Mouse (Mus musculus): Measurements from ENCODE around the gene Plekhg1.

DNA sequence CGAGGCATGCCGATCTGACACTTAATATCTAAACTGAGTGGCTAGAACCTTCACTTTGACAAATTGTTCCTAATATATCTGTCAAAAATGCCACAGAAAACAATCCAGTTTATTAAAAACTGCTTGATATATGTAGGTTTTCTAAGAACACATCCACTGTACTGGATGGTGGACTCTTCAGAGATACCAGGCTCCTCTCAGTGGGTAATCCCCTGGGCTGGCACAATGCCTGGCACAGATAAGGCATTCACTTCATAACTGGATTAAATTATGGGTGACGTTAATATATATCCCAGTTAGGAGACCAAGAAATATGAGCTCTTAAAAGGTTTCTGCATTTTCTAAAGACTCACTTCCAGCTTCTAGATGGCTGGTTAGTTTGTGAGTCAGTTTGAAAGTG, 53.7 kb downstream of the Plekhg1 start:
- no peak for TF ChIP-seq CTCF (conservative IDR thresholded peaks at IDR 0.05; ENCODE audit: insufficient read depth, insufficient read length, low read depth, low read length)
- TF ChIP-seq POLR2A (IDR thresholded peaks at IDR 0.05; ENCODE audit: low read depth, low read length), result no peak

Measured in kidney, adult 2 months (tissue).